Mouse (Mus musculus): Measurements from ENCODE around the gene Rnf43. TPM values are rescaled to one million over a fixed set of nuclear protein-coding genes. Genes with fewer than 3 reads are reported as not detected.

The Rnf43 gene
- polyA plus RNA-seq, 1 experiment from 2014 or later: 5.8 TPM

DNA sequence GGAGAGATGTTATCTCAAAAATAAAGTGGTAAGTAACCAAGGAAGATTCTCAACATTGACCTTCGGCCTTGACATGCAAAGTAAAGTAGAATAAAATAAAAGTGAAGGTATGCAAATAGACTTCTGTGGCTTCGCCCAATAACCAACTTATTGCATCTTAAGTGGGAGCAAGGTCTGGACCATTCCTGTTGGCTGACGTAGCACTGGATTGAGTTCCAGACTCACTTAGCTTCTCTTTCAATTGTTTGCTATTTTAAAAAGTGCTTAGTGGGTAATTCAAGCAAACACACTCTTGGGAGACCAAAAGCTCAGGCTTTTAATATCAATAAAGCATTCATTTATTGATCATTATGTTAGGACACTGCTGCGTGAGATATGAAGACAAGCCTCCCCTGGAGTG is 35.6 kb downstream of the Rnf43 start:
- H3K4me1 ChIP-seq (ENCODE audit: control insufficient read depth, low read depth, low read length): peaks cover 23% of the 10 kb centered on the region
- WGBS (ENCODE audit: insufficient replicate concordance): 76% methylated on average over 4 of the region's 4 CpGs
- ATAC-seq (ENCODE audit: low read depth): no peak

DNA sequence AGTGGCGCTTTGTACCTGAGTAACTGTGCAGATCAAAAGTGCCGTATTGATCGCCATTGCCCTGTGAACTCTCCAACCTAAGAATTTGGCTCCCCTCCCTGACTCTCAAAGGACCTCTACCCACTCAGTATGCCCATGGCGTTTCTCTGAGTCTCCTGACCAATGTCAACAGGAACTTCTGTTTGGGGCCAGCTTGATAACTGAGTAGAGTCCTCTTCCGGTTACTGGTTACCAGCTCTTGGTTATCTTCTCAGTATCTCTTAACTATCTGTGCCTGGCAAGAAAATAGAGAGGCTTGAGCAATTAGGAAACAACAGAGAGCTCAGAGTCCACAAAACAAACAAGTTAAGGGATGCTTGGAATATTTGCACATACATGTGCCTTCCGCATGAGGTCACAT is 38.6 kb downstream of the Rnf43 start:
- 62% methylated on average over 6 of the region's 6 CpGs for WGBS (ENCODE audit: insufficient replicate concordance)
- Histone ChIP-seq H3K36me3 (ENCODE audit: control insufficient read depth, insufficient read depth) (no peaks in the 10 kb centered on the region), H3K4me3 (ENCODE audit: low read depth, low read length) (no peak overlapping the region), H3K4me2 (ENCODE audit: low read depth, low read length) (no peak overlapping the region), H3K4me1 (ENCODE audit: control insufficient read depth, low read depth, low read length) (peaks cover 45% of the 10 kb centered on the region), H3K9me3 (replicated peaks; ENCODE audit: control insufficient read depth, low read length) (no peaks in the 10 kb centered on the region), H3K27me3 (ENCODE audit: control insufficient read depth, insufficient read depth, low read depth, low read length) (no peaks in the 10 kb centered on the region), H3K27ac (ENCODE audit: low read length) (peak overlapping the region; percentile 69), H3K9ac (ENCODE audit: low read depth, low read length) (no peak overlapping the region)
- peak; percentile 40; the same call in 1 of the 2 replicates for ATAC-seq (ENCODE audit: low read depth)

More for the DNA sequence above, 35.6 kb downstream of the Rnf43 start:
- Histone ChIP-seq H3K9me3 (replicated peaks; ENCODE audit: control insufficient read depth, low read length) (no peaks in the 10 kb centered on the region), H3K9ac (ENCODE audit: low read depth, low read length) (no peak overlapping the region), H3K4me2 (ENCODE audit: low read depth, low read length) (no peak overlapping the region), H3K27ac (ENCODE audit: low read length) (no peak overlapping the region), H3K27me3 (ENCODE audit: control insufficient read depth, insufficient read depth, low read depth, low read length) (no peaks in the 10 kb centered on the region), H3K36me3 (ENCODE audit: control insufficient read depth, insufficient read depth) (no peaks in the 10 kb centered on the region), H3K4me3 (ENCODE audit: low read depth, low read length) (no peak overlapping the region)

DNA sequence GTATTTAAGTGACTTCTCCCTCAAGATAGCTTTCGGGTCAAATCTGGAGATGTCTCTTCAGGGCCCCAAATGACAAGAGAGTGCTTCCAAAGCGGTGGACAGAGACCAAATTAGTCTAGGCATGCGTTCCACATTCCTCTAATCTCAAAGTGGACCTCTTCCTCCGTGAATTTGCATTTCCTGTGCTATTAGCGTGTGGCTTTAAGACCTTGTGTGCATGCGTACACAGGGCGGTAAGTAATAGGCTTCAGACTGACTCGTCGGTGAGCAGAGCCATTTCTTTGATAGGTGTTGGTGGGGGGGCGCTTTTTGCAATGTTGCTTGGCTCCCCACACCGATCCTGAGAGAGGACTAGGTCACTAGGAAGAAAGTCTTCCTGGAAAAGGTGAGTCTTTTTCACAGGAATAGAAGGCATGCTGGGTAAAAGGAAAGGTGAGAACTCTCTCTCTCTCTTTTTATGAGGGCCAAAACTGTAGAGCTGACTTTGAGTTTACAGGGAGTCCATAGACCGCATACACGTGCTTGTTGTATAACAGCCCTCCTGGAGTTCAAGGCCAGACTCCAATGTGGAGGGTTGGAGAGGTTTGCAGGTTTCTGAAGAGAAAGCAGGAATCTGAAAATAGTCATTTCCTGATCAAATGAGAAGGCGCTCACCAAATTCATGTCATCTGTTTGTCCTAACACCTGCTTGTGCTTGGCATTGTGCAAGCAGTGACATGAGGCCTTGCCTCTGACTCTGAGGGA is 39.5 kb downstream of the Rnf43 start:
- H3K9me3 ChIP-seq (replicated peaks; ENCODE audit: control insufficient read depth, low read length): no peaks in the 10 kb centered on the region
- ATAC-seq (ENCODE audit: low read depth): no peak
- H3K4me2 ChIP-seq (ENCODE audit: low read depth, low read length): 0 out of 2 replicates have a peak overlapping the region, but pooled peaks have one; percentile 2
- H3K9ac ChIP-seq (ENCODE audit: low read depth, low read length): no peak overlapping the region
- H3K27me3 ChIP-seq (ENCODE audit: control insufficient read depth, insufficient read depth, low read depth, low read length): no peaks in the 10 kb centered on the region
- WGBS (ENCODE audit: insufficient replicate concordance): 31% methylated on average over 14 of the region's 14 CpGs
- peak overlapping the region; percentile 35 for H3K27ac ChIP-seq (ENCODE audit: low read length)
- H3K4me3 ChIP-seq (ENCODE audit: low read depth, low read length): no peak overlapping the region
- H3K4me1 ChIP-seq (ENCODE audit: control insufficient read depth, low read depth, low read length): peaks cover 44% of the 10 kb centered on the region
- H3K36me3 ChIP-seq (ENCODE audit: control insufficient read depth, insufficient read depth): no peaks in the 10 kb centered on the region

DNA sequence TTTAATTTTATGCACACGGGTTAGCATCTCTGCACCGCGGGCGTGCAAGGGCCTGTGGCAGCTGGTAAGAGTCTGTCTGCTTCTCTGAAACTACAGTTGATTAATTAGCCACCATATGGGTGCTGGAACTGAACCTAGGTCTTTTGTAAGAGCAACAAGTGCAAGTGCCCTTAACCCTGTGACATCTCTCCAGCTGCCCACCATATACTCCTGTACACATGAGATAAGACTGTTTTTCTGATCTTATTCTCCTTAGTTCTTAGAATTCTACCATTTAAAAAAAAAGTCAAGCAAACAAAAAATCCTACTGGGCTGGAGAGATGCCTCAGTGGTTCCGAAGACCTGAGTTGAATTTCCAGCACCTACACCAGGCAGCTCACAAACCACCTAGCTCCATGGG is 41.1 kb downstream of the Rnf43 start:
- Histone ChIP-seq H3K27ac (ENCODE audit: low read length) (peak overlapping the region; percentile 69), H3K9me3 (replicated peaks; ENCODE audit: control insufficient read depth, low read length) (no peaks in the 10 kb centered on the region), H3K4me2 (ENCODE audit: low read depth, low read length) (peak overlapping the region; percentile 19), H3K9ac (ENCODE audit: low read depth, low read length) (no peak overlapping the region), H3K27me3 (ENCODE audit: control insufficient read depth, insufficient read depth, low read depth, low read length) (no peaks in the 10 kb centered on the region), H3K4me1 (ENCODE audit: control insufficient read depth, low read depth, low read length) (peaks cover 46% of the 10 kb centered on the region), H3K36me3 (ENCODE audit: control insufficient read depth, insufficient read depth) (no peaks in the 10 kb centered on the region), H3K4me3 (ENCODE audit: low read depth, low read length) (no peak overlapping the region)
- WGBS (ENCODE audit: insufficient replicate concordance): 45% methylated on average over 5 of the region's 5 CpGs
- peak; percentile 57 for ATAC-seq (ENCODE audit: low read depth)

GRCm38 (mm10) chr11:87704289-87704688 is 41.8 kb downstream of the Rnf43 start:
- H3K4me3 ChIP-seq (ENCODE audit: low read depth, low read length): no peak overlapping the region
- peak; percentile 45; the same call in 1 of the 2 replicates for ATAC-seq (ENCODE audit: low read depth)
- WGBS (ENCODE audit: insufficient replicate concordance): 69% methylated on average over 9 of the region's 9 CpGs
- peaks cover 49% of the 10 kb centered on the region for H3K4me1 ChIP-seq (ENCODE audit: control insufficient read depth, low read depth, low read length)
- peak overlapping the region; percentile 69 for H3K27ac ChIP-seq (ENCODE audit: low read length)
- H3K36me3 ChIP-seq (ENCODE audit: control insufficient read depth, insufficient read depth): no peaks in the 10 kb centered on the region
- no peak overlapping the region for H3K4me2 ChIP-seq (ENCODE audit: low read depth, low read length)
- no peaks in the 10 kb centered on the region for H3K9me3 ChIP-seq (replicated peaks; ENCODE audit: control insufficient read depth, low read length)
- H3K27me3 ChIP-seq (ENCODE audit: control insufficient read depth, insufficient read depth, low read depth, low read length): no peaks in the 10 kb centered on the region
- H3K9ac ChIP-seq (ENCODE audit: low read depth, low read length): no peak overlapping the region

GRCm38 (mm10) chr11:87707570-87707969 is 45.0 kb downstream of the Rnf43 start:
- peaks cover 61% of the 10 kb centered on the region for H3K4me1 ChIP-seq (ENCODE audit: control insufficient read depth, low read depth, low read length)
- no peak overlapping the region for H3K4me3 ChIP-seq (ENCODE audit: low read depth, low read length)
- no peak overlapping the region for H3K27ac ChIP-seq (ENCODE audit: low read length)
- H3K9me3 ChIP-seq (replicated peaks; ENCODE audit: control insufficient read depth, low read length): no peaks in the 10 kb centered on the region
- H3K27me3 ChIP-seq (ENCODE audit: control insufficient read depth, insufficient read depth, low read depth, low read length): no peaks in the 10 kb centered on the region
- no peaks in the 10 kb centered on the region for H3K36me3 ChIP-seq (ENCODE audit: control insufficient read depth, insufficient read depth)
- H3K9ac ChIP-seq (ENCODE audit: low read depth, low read length): no peak overlapping the region
- H3K4me2 ChIP-seq (ENCODE audit: low read depth, low read length): no peak overlapping the region
- no peak for ATAC-seq (ENCODE audit: low read depth)
- 67% methylated on average over 8 of the region's 8 CpGs for WGBS (ENCODE audit: insufficient replicate concordance)

DNA sequence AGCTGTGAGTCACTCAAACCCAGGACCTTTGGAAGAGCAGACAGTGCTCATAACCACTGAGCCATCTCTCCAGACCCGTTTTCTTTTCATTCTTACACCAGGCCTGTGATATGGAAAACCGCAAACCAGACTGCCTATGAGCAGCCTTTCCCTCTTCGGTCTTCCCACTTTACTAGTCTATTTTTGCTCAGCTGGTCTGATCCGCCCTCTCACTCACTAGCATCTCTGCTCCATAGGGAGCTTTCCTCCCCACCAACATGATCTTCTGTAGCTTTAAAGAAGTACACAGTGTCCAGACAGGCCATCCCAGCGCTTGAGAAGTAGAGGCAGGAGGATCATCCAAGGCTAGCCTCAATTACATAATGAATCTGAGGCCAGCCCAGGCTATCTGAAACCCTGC is 46.5 kb downstream of the Rnf43 start:
- Histone ChIP-seq H3K27me3 (ENCODE audit: control insufficient read depth, insufficient read depth, low read depth, low read length) (no peaks in the 10 kb centered on the region), H3K4me3 (ENCODE audit: low read depth, low read length) (no peak overlapping the region), H3K27ac (ENCODE audit: low read length) (no peak overlapping the region), H3K36me3 (ENCODE audit: control insufficient read depth, insufficient read depth) (no peaks in the 10 kb centered on the region), H3K9ac (ENCODE audit: low read depth, low read length) (no peak overlapping the region), H3K4me2 (ENCODE audit: low read depth, low read length) (no peak overlapping the region), H3K4me1 (ENCODE audit: control insufficient read depth, low read depth, low read length) (peaks cover 50% of the 10 kb centered on the region), H3K9me3 (replicated peaks; ENCODE audit: control insufficient read depth, low read length) (no peaks in the 10 kb centered on the region)
- no peak for ATAC-seq (ENCODE audit: low read depth)
- WGBS (ENCODE audit: insufficient replicate concordance): 70% methylated on average over 5 of the region's 5 CpGs

- Histone ChIP-seq H3K4me2 (ENCODE audit: low read depth, low read length) (peak overlapping the region; percentile 55), H3K27me3 (ENCODE audit: control insufficient read depth, insufficient read depth, low read depth, low read length) (no peaks in the 10 kb centered on the region), H3K36me3 (ENCODE audit: control insufficient read depth, insufficient read depth) (no peaks in the 10 kb centered on the region), H3K27ac (ENCODE audit: low read length) (no peak overlapping the region), H3K9me3 (replicated peaks; ENCODE audit: control insufficient read depth, low read length) (no peaks in the 10 kb centered on the region), H3K9ac (ENCODE audit: low read depth, low read length) (0 out of 2 replicates have a peak overlapping the region, but pooled peaks have one; percentile 16), H3K4me1 (ENCODE audit: control insufficient read depth, low read depth, low read length) (peaks cover 43% of the 10 kb centered on the region), H3K4me3 (ENCODE audit: low read depth, low read length) (peak overlapping the region; percentile 36)
- no peak for ATAC-seq (ENCODE audit: low read depth)
- WGBS (ENCODE audit: insufficient replicate concordance): 10% methylated on average over 21 of the region's 21 CpGs
These were observed 47.2 kb downstream of the Rnf43 start for GRCm38 (mm10) chr11:87709513-87710261.

DNA sequence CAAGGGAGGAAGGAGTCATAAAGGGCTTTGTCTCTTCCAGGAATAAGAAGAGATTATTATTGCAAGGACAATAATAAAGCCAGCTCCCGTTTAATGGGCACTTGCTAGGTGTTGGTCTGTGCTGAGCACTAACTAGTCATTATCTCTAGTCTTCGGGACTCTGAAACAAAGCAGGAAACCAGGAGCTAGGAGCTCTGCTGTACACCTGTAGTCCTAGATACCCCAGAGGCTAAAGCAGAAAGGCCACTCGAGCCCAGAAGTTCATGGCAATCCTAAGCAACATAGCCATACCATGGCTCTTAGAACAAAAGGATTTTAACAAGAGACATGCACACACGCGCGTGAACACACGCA is 47.7 kb downstream of the Rnf43 start:
- Histone ChIP-seq H3K27ac (ENCODE audit: low read length) (no peak overlapping the region), H3K4me2 (ENCODE audit: low read depth, low read length) (peak overlapping the region; percentile 55), H3K36me3 (ENCODE audit: control insufficient read depth, insufficient read depth) (no peaks in the 10 kb centered on the region), H3K4me1 (ENCODE audit: control insufficient read depth, low read depth, low read length) (peaks cover 41% of the 10 kb centered on the region), H3K9ac (ENCODE audit: low read depth, low read length) (no peak overlapping the region), H3K9me3 (replicated peaks; ENCODE audit: control insufficient read depth, low read length) (no peaks in the 10 kb centered on the region), H3K4me3 (ENCODE audit: low read depth, low read length) (no peak overlapping the region), H3K27me3 (ENCODE audit: control insufficient read depth, insufficient read depth, low read depth, low read length) (no peaks in the 10 kb centered on the region)
- ATAC-seq (ENCODE audit: low read depth): no peak
- WGBS (ENCODE audit: insufficient replicate concordance): 54% methylated on average over 7 of the region's 7 CpGs

Measured in liver, embryonic 16.5 days (tissue).